Mouse (Mus musculus) liver, adult (tissue): ENCODE data around the gene Gfy.
A peak's percentile ranks its signal among the peaks of the same experiment; 100 is the strongest.

Experiments used
- GATA4 ChIP-seq: IDR thresholded peaks from 2 replicates; pipeline ENCODE4 v1.6.1; 2014; ENCODE audit warnings: mild to moderate bottlenecking, low read length; ENCODE audit not compliant: insufficient replicate concordance

Gene Gfy

DNA sequence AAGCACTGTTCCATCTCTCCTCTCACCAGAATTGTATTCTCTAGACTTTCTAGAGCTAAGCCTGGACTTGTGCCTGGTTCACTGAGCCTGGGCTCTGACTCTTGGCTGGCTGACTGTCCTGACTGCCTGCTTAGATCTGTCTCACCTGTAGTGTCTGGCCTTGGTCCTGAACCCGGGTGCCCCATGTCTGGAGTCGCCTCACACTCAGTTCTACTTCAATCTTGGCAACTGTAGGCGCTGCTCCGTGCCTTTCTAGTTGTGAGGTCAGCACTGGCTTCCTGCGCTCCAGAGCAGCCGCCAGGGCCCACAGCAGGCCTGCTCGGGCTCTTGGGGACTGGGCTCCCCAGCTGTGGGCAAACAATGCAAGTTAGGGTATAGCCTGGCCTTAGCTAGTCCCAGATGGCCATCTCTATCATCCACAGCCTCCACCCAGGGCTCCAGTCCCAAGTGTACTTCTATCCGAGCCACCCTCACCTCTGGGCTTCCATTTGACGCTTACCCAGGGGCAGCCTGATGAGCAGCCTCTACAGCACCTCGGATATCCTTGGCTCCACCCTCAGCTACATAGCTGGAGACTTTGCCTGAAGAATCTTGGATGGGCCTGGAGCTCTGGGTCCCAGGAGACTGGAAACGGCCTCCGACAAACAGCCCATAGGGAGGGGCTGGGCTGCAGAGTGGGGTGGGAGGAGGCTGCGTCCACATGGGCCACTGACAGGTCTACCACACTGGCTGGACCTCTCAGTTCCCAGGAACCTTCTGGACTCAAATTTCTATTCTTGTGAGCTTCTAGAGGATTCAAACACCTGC, 34.8 kb downstream of the Gfy start:
- TF ChIP-seq GATA4: no peak

DNA sequence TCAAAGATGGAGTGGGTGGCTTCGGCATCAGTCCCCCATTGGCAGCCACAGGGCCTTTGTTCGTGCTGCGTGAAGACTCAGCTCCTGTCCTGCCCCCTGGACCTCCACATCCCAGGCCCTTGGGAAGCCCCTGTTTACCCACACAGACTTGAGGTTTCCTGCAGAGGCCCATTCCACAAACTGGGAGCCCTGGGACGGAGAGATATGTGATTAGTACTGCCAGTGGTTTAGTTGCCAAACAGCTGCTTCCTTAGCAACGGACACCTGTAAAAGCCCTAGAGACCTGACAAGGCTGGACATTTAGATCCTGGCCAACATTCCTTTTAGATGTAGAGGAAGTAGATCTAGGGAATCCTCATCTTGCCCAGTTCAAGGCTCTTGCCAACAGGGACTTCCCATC, 37.5 kb downstream of the Gfy start:
- TF ChIP-seq GATA4: no peak

DNA sequence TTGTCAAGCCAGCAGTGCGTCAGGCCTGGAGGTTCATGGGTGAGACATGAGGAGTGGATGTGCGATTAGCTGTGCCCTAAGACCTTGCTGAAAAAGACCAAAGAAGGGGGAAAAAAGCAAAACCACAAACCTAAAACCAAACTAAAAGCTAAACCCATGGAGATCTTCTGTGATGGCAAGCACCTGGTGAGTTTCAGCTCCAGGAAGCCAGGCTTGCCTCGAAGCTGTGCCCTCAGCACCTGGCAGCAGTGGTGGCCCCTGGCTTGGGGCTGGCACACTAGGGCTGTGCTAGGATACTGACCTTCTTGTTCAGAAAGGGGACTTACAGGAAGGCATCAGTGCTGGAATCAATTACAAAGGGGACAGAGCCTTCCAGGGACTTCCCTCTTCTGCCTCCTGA, 38.0 kb downstream of the Gfy start:
- no peak for TF ChIP-seq GATA4

DNA sequence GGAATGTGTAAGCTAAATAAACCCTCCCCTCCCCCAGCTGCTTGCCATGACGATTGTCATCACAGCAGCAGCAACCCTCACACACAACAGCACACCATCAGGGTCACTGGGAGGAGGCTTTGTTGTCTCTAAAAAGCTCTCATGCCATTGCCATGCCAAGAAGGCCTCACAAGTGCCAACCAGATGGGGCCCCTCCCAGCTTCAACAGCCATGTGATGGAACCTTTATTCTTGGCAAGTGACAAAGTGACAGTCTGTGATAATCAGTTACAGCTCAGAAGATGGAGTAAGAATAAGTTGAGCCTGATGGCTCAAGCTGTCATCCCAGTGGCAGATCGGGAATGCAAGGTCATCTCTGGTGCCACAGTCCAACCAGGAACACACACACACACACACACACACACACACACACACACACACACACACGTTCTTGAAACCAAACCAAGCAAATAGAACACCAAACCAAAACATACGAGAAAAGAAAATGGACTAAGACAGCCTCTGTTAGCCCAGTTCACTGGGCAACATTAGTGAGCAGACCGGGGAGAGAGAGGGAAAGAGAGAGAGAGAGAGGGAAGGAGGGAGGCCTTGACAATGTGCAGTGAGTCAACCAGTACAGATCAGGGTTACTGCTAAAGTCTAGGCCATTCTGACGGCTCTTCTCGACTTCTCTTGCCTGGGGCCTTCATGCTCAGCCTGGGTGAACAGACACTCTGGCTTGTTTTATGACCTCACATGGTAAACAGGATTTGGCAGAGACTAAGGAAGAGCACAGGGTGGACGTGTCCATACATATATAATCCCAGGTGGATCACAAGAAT, 39.3 kb downstream of the Gfy start:
- TF ChIP-seq GATA4: no peak

GRCm38 (mm10) chr7:45138403-45138802, 41.0 kb downstream of the Gfy start:
- TF ChIP-seq GATA4: no peak

- no peak for TF ChIP-seq GATA4
Measured at GRCm38 (mm10) chr7:45137171-45138006, 42.0 kb downstream of the Gfy start.

- TF ChIP-seq GATA4: 0 out of 2 replicates have a peak, but pooled peaks have one; percentile 9
Measured at GRCm38 (mm10) chr7:45135993-45136567, 43.3 kb downstream of the Gfy start, which contains the start of the genes Gm45713 and Flt3l. Gene Gm45713, minus strand, starts transcription at chr7:45136231. Gene Flt3l, minus strand, starts transcription at chr7:45136432.

GRCm38 (mm10) chr7:45135370-45135769, 44.0 kb downstream of the Gfy start:
- no peak for TF ChIP-seq GATA4

- TF ChIP-seq GATA4: no peak
Measured at GRCm38 (mm10) chr7:45134544-45135026, 44.8 kb downstream of the Gfy start.

DNA sequence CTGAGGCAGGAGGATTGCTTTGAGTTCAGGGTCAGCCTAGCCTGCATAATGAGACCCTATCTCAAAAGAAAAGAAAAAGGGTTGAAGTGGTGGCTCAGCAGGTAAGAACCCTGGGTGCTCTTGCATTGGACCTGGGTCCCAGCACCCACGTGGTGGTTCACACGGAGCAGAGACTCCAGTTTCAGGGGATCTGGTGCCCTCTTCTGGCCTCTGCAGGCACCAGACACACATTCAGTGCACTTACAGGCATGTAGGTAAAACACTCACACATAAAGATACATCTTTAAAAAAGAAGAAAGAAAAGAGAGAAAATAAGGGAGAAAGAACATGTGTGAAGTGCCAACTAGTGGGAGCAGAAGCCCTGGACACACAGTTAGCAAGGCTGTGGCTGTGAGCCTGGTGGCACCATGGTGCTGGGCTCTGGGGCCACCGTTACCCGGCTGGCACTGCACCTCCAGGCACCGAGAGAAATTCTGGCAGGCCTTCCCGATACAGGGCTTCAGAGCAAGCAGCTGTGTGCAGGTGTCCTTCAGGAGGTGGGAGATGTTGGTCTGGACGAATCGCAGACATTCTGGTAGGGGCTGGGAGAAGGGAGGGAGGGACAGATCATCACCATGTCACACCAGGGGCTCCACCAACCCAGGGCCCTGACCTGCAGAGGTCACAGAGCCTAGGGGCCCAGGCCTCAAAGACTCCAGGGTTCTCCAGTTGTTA, 45.8 kb downstream of the Gfy start:
- TF ChIP-seq GATA4: no peak

- TF ChIP-seq GATA4: no peak
Measured at GRCm38 (mm10) chr7:45131850-45132249, 47.5 kb downstream of the Gfy start.

DNA sequence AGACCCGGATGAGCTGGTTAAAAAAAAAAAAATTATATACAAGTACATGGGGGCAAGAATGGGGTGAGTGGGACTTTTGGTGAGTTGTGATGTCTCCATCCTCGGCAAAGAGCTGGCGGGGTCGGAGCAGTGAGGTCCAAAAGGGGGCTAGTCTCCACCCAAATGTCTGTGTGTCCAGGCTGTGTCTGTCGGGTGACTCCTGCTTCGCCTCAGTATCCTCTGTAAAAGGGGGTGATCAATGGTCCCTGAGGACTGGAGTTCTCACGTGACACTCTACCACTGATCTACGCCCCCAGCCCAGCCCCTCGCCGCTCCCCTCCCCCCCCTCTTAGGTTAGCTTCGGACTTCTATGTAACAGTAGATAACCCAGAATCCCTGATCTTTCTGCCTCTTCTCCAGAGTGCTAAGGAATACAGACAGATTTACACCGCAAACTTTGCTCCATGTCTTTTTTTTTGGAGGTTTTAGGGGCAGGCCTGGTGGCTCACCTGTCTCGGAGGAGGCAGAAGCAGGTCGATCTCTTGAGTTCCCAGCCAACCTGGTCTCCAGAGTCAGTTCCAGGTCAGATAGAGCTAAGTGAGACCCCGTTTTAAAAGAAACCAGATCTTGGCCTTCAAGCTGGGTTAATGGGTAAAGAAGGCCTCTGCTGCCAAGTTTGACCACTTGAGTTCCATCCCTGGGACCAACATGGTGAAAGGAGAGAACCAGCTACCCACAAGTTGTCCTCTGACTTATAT, 49.4 kb downstream of the Gfy start:
- no peak for TF ChIP-seq GATA4

GRCm38 (mm10) chr7:45129318-45129717, 50.1 kb downstream of the Gfy start:
- no peak for TF ChIP-seq GATA4
